Mouse (Mus musculus) olfactory bulb, adult 2 months (tissue): ENCODE results near the gene Hspa12a.

ENCODE experiments used
- CTCF ChIP-seq: fragments of 200-500 bp; IDR thresholded peaks from 2 replicates; pipeline ENCODE4 v1.5.1; 2012; ENCODE audit warnings: low read depth, mild to moderate bottlenecking, low read length, moderate library complexity; ENCODE audit not compliant: insufficient read depth
- POLR2A ChIP-seq: fragments of 200-500 bp; IDR thresholded peaks from 2 replicates; pipeline ENCODE4 v1.6.1; 2012; ENCODE audit warnings: mild to moderate bottlenecking, low read depth, low read length, moderate library complexity; ENCODE audit not compliant: insufficient read depth

GRCm38 (mm10) chr19:58879330-58879957 lies 64.0 kb downstream of the Hspa12a start:
- TF ChIP-seq POLR2A (no peak), CTCF (no peak)
